Mouse (Mus musculus) MEL (cell line): Measurements from ENCODE around the gene Naaa. TPM values are rescaled to one million over a fixed set of nuclear protein-coding genes. Genes with fewer than 3 reads are reported as not detected.

ENCODE experiments used
- polyA plus RNA-seq, 2 experiments: library from polyadenylated mRNA; stranded (reverse) in 1 of 2; unstranded in 1 of 2; fragments of >175 nt in 1 of 2; fragments of >200 nt in 1 of 2; gene quantifications; 2 replicates each; pipeline versions ENCODE4 v1.2.1 to v1.2.4; 2012; ENCODE audit warnings: low replicate concordance in 2 of 2, low read depth in 1 of 2; ENCODE audit not compliant: insufficient read length in 2 of 2, insufficient read depth in 1 of 2, missing spikeins in 1 of 2
- total RNA-seq: library from RNA; depleted of rRNA; stranded (reverse); fragments of 300-350 nt; gene quantifications from 2 replicates; pipeline ENCODE4 v1.2.3, GENCODE M21; 2012; rRNA removed

Gene Naaa
- total and polyA plus RNA-seq, 3 experiments = 2.2 to 6.7 TPM; not detected in 1

Other genes starting within 250 kb of the Naaa start
- 0.08 and 0.26 TPM in 2 replicates for gene Cdkl2, start 234.3 kb downstream of the Naaa start, total RNA-seq
- under 1 TPM in 1 of 2 experiments, not detected in 1; 0.53 TPM for gene Cdkl2, start 234.3 kb downstream of the Naaa start, polyA plus RNA-seq
- gene G3bp2, start 194.5 kb downstream of the Naaa start, total RNA-seq = 42.8 and 49.0 TPM in 2 replicates
- 100 to 1,000 TPM in 1 of 2 experiments, 10 to 100 TPM in 1; 65.5 to 177 TPM for gene G3bp2, start 194.5 kb downstream of the Naaa start, polyA plus RNA-seq
- 22.1 and 26.0 TPM in 2 replicates for gene Uso1, start 140.2 kb downstream of the Naaa start, total RNA-seq
- 10 to 100 TPM; 62.0 to 69.1 TPM for gene Uso1, start 140.2 kb downstream of the Naaa start, polyA plus RNA-seq
- gene U90926, start 62.8 kb downstream of the Naaa start, total RNA-seq = not detected in 2 replicates
- gene U90926, start 62.8 kb downstream of the Naaa start, polyA plus RNA-seq = not detected
- 0.04 TPM in 1 of 2 replicates, not detected in the other for gene Ppef2, start 21.9 kb downstream of the Naaa start, total RNA-seq
- gene Ppef2, start 21.9 kb downstream of the Naaa start, polyA plus RNA-seq = under 1 TPM in 1 of 2 experiments, not detected in 1; 0.08 TPM
- gene Sdad1, start 32.3 kb upstream of the Naaa start, total RNA-seq = 70.9 and 72.4 TPM in 2 replicates
- gene Sdad1, start 32.3 kb upstream of the Naaa start, polyA plus RNA-seq = 10 to 100 TPM in 1 of 2 experiments, not detected in 1; 73.0 TPM
- gene Cxcl9, start 49.9 kb upstream of the Naaa start, total RNA-seq = not detected in 2 replicates
- gene Cxcl9, start 49.9 kb upstream of the Naaa start, polyA plus RNA-seq = not detected
- gene Art3, start 53.7 kb upstream of the Naaa start, total RNA-seq = not detected in 2 replicates
- not detected for gene Art3, start 53.7 kb upstream of the Naaa start, polyA plus RNA-seq
- gene Cxcl10, start 70.7 kb upstream of the Naaa start, total RNA-seq = not detected in 2 replicates
- under 1 TPM in 1 of 2 experiments, not detected in 1; 0.11 TPM for gene Cxcl10, start 70.7 kb upstream of the Naaa start, polyA plus RNA-seq
- gene Nup54, start 157.0 kb upstream of the Naaa start, total RNA-seq = 60.4 and 67.5 TPM in 2 replicates
- 100 to 1,000 TPM in 1 of 2 experiments, not detected in 1; 106 TPM for gene Nup54, start 157.0 kb upstream of the Naaa start, polyA plus RNA-seq
- 14.7 and 16.5 TPM in 2 replicates for gene Scarb2, start 228.7 kb upstream of the Naaa start, total RNA-seq
- 10 to 100 TPM in 1 of 2 experiments, not detected in 1; 13.6 TPM for gene Scarb2, start 228.7 kb upstream of the Naaa start, polyA plus RNA-seq